Mouse (Mus musculus): ENCODE results near the gene Ankrd49. TPM values are rescaled to one million over a fixed set of nuclear protein-coding genes. Genes with fewer than 3 reads are reported as not detected.

Gene Ankrd49
- 15.7 and 16.4 TPM in 2 replicates for polyA plus RNA-seq (2012; rRNA removed)

DNA sequence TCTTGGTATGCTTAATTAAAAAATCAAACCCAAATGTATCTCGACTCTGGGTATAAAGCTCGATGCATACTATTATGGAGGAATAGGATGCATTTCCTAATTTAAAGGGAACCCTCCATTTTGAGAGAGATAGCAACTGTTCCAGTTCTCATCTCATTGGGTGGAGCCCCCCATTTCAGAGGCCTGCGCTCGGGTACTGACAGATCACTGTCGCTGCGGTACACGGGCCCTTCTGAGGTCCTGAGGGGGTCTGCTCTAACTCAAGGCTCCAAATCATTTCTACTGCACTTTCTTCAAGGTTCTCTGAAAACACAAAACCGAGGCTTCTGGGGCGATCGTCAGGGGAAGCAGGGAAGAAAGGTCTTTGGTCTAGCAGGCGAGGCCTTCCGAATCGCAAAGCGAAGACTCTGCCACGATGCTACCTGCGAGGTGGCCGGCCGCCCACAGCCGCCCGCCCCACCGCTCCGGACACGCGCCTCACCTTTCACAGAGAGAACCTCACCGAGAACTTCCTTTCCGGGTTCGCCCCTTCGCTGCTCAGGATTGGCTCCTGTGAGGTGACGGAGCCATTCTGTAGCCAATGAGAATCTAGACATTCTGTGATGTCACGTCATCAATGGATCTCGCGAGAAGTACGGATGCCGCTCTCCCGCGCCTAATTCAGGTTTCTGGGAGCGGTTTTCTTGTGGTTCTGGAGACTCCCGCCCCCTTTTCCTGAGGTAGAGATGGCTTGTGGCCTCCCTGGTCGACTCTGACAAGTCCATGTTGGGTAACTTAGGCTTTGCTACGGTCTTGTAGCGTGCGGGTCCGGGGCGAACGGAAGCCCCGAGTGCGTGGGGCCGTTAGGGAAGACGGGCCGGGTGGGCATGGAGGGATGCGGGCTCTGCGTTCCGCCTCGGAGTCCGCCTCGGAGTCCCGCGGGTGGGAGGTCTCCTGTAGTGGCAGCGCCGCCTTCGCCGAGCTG, at the start of gene Ankrd49, which contains the start of gene Mre11a:
Ankrd49 (minus strand) TSS at position 818 of the 964 bp plus-strand sequence.
Mre11a (plus strand) TSS at position 616 of the 964 bp plus-strand sequence.

DNA sequence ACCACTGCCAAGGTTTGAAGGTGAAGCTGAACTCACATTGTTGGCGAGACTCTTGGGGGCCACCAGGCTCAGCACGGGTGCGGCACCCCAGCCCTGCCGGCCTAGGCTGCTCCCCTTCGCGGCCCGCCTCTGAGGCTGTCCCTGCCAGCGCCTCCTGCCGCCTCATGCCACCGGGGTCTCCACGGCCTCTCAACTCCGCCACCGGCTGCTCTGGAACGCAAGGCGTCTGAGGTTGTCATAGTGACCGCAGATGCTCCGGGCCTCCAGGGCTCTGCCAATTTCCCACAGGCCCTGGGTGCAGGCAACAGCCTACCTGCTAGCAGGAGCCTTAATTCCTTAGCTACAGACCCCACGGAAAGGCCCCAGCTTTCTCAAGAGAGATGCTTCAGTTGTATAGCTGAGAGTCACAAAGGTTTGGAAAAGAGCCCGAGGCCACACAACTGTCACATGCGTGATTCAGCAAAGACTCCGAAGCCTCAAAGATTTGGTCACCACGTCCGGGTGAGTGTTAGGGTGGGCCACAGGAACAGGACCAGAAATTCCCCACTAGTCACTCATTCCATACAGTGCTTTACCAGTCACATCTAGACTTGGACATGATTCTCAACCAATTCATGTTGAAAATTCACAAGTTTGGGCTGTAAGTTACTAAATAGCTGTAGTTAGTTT, 13.7 kb downstream of the Ankrd49 start, which contains the start of gene 1700012B09Rik:
1700012B09Rik (minus strand) TSS at position 228 of the 669 bp plus-strand sequence.

GRCm38 (mm10) chr9:14752001-14752522, 32.6 kb downstream of the Ankrd49 start, which contains the start of gene Fut4:
Fut4 (minus strand) TSS chr9:14752393.

DNA sequence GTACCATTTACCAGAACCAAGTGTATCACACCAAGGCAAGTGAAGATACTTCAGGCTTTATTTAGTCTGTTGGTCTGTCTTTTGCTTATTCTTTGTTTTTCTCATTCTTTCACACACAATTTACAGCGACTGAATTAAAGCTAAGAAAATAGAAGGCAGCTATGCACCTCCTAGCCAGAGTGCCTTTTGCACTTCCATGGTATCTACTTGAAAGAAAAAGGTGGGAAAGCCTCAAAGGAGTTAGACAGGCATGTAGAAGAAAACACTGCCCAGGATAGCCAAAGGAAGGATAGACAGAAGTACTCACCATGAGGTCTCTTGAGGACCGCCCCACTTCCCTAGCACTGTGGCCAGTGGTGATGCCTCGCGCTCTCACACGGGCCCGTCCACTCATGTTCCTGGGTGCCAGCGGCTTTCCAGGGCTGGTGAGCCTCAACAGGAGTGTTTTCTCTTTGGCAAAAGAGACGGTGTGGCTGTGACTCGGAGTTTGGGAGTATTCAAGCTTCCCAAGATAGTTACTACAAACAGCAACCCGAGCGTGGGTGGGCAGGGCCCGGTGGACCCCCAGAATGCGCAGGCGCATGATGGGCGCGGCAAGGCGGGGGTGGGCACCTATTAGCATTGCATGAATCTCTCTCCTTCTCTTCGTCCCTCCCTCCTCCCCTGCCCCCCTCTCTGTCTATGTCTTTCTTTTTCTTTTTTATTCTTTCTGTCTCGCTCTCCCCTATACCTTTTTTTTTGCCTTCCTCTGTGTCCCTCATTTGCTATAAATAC, 44.3 kb downstream of the Ankrd49 start, which contains the start of gene Piwil4:
Piwil4 (minus strand) TSS at position 583 of the 774 bp plus-strand sequence.

Other genes starting within 250 kb of the Ankrd49 start
- 16.4 and 16.9 TPM in 2 replicates for gene Amotl1, start 139.8 kb downstream of the Ankrd49 start, polyA plus RNA-seq (2012; rRNA removed)
- gene Piwil4, start 44.1 kb downstream of the Ankrd49 start, polyA plus RNA-seq (2012; rRNA removed), result 0.25 and 0.36 TPM in 2 replicates
- gene Fut4, start 32.5 kb downstream of the Ankrd49 start, polyA plus RNA-seq (2012; rRNA removed), result 0.94 and 1.2 TPM in 2 replicates
- 0.91 and 2.0 TPM in 2 replicates for gene 1700012B09Rik, start 13.8 kb downstream of the Ankrd49 start, polyA plus RNA-seq (2012; rRNA removed)
- gene Mre11a, start 202 bp downstream of the Ankrd49 start, polyA plus RNA-seq (2012; rRNA removed), result 8.0 and 9.2 TPM in 2 replicates
- 3.0 and 3.3 TPM in 2 replicates for gene Gpr83, start 75.4 kb upstream of the Ankrd49 start, polyA plus RNA-seq (2012; rRNA removed)
- 0.04 TPM in 1 of 2 replicates, not detected in the other for gene Izumo1r, start 119.1 kb upstream of the Ankrd49 start, polyA plus RNA-seq (2012; rRNA removed)

Data from central nervous system, embryonic 18 days (tissue).